Mouse (Mus musculus) liver, embryonic 13.5 days (tissue): ENCODE measurements around the gene Rtl1. TPM values are rescaled to one million over a fixed set of nuclear protein-coding genes. Genes with fewer than 3 reads are reported as not detected.

Experiments used
- ATAC-seq: fragments of 200-750 bp; cut with Nextera tagmentation; 2 replicates; pipeline ENCODE4 v1.8.0; 2017; ENCODE audit warnings: low read depth, mild to moderate bottlenecking, moderate number of reproducible peaks, moderate library complexity
- DNase-seq: peaks from one replicate; pipeline ENCODE4 v3.0.0; 2022
- H3K27ac ChIP-seq: fragments of 300-500 bp; sonication (generic); 2 replicates; pipeline ENCODE4 v1.5.1; 2015; ENCODE audit warnings: moderate library complexity, mild to moderate bottlenecking, inconsistent platforms
- H3K27me3 ChIP-seq: fragments of 300-500 bp; sonication (generic); 2 replicates; pipeline ENCODE4 v1.6.1; 2015; ENCODE audit warnings: mild to moderate bottlenecking, inconsistent platforms
- H3K36me3 ChIP-seq: fragments of 300-500 bp; sonication (generic); 2 replicates; pipeline ENCODE4 v1.6.1; 2015; ENCODE audit warnings: mild to moderate bottlenecking, inconsistent platforms
- H3K4me1 ChIP-seq: fragments of 300-500 bp; sonication (generic); replicated peaks from 2 replicates; pipeline ENCODE4 v1.6.1; 2015; ENCODE audit warnings: inconsistent platforms
- H3K4me2 ChIP-seq: fragments of 300-500 bp; sonication (generic); 2 replicates; pipeline ENCODE4 v1.6.1; 2015; ENCODE audit warnings: inconsistent platforms, mild to moderate bottlenecking, moderate library complexity
- H3K4me3 ChIP-seq: fragments of 300-500 bp; sonication (generic); replicated peaks from 2 replicates; pipeline ENCODE4 v1.5.1; 2015; ENCODE audit warnings: mild to moderate bottlenecking, inconsistent platforms
- H3K9ac ChIP-seq: fragments of 300-500 bp; sonication (generic); 2 replicates; pipeline ENCODE4 v1.6.1; 2015; ENCODE audit warnings: mild to moderate bottlenecking, inconsistent platforms
- H3K9me3 ChIP-seq: fragments of 300-500 bp; sonication (generic); replicated peaks from 2 replicates; pipeline ENCODE4 v1.6.1; 2016; ENCODE audit warnings: inconsistent platforms
- WGBS: fragments of 180-500 bp; shearing (Covaris S2); methylation state at CpG from one replicate; pipeline ENCODE4 v1.1.7; 2015; ENCODE audit not compliant: insufficient replicate concordance; 5-methylcytosine and 5-hydroxymethylcytosine counted together
- polyA plus RNA-seq: library from polyadenylated mRNA; unstranded; fragments of >200 nt; fragmentation: Nextera tagmentation; extraction: Ambion mirVana; gene quantifications from 2 replicates; pipeline ENCODE4 v1.2.1, GENCODE M21; 2015

Gene Rtl1
- polyA plus RNA-seq, 1 experiment from 2014 or later, result 0.74 TPM

DNA sequence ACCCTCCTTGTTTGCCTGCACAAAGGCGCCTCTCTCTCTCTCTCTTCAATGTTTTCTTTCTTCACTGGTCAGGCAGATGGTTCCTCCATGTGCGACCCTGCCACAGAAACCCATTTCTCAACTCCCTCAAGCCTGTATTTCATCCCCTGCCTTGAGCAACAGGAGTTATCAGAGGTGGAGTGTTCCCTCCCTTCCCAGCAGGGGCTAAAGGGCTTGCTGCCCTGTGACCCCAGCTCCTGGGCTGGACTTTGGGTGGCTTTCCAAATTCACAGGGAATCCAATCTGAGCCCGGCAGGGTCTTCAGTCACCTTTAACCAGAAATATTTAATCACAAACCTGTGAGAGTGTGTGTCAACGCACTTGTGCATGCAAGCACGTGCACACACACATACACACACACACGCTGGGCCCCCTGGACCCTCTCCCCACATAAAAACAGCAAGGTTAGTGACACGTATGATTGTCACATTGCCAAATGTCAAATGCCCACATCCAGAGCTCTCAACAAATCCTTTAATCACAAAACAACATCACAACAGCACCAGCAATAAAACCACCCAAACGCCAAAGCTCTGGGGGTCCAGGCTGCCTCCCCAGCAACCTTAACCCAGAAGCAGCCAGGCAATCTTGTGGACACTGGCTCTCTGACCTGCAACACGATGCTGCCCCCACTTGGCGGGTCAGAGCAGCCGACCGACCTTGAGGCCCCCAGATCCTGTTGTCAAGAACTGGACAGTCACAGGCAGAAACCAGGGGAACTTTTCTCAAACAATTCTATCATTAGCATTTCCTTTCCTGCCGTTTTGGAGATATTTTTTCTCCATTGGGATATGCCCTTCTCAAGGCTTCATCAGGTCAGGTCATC lies 8.7 kb upstream of the Rtl1 start:
- Histone ChIP-seq H3K4me2 (peak overlapping the region; percentile 12; the same call in 1 of the 2 replicates), H3K27ac (peak overlapping the region; percentile 64), H3K4me1 (no peaks in the 10 kb centered on the region; the same call in none of the 2 replicates), H3K4me3 (no peak overlapping the region), H3K9ac (no peak overlapping the region), H3K36me3 (peaks cover 19% of the 10 kb centered on the region), H3K9me3 (no peaks in the 10 kb centered on the region), H3K27me3 (peaks cover 22% of the 10 kb centered on the region)
- DNase-seq (no peak), ATAC-seq (peak; percentile 35; the same call in 1 of the 2 replicates)
- WGBS, result 33% methylated on average over 13 of the region's 13 CpGs

DNA sequence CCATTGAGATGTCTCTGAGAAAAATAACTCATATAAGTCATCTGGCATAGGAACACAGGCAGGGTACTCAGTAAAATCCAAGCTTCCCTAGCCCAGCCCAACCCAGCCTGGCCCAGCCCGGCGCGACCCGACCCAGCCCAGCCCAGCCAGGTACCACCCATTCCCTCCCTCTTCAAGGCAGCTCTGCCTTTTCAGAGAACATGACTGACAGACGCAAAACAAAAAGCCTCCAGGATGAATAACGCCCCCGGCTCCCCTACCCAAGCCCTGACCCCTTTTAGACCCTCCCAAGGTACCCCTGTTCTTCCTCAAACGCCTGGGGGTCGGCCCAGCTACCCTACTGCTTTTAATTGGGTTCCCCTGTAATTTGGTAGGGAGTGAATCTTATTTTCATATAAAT lies 7.8 kb upstream of the Rtl1 start:
- H3K9me3 ChIP-seq, result no peaks in the 10 kb centered on the region
- peak overlapping the region; percentile 64; the same call in 1 of the 2 replicates for H3K27ac ChIP-seq
- H3K4me1 ChIP-seq, result no peaks in the 10 kb centered on the region; the same call in none of the 2 replicates
- H3K4me2 ChIP-seq, result peak overlapping the region; percentile 12; the same call in 1 of the 2 replicates
- no peak overlapping the region for H3K9ac ChIP-seq
- 52% methylated on average over 9 of the region's 9 CpGs for WGBS
- no peak for DNase-seq
- no peak for ATAC-seq
- H3K4me3 ChIP-seq, result no peak overlapping the region
- peaks cover 21% of the 10 kb centered on the region for H3K36me3 ChIP-seq
- H3K27me3 ChIP-seq, result peaks cover 14% of the 10 kb centered on the region

DNA sequence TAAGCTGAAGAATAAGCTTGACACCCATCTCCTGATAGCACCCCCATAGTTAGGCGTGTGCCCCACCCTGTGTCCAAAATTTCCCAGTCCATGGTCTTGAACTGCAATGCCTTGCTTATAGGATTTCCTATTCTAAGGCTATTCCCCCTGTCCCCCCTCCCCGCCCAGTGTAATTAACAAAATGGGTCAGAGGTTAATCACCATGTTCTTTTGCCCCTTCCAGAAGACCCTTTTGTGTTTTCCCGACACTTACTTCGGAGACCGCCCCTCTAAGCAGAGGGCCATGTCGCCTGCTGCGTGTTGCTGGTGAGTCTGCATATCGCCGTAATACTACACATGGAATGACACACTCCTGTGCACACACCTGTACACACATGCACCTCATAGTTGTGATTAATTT lies 7.1 kb upstream of the Rtl1 start:
- peaks cover 27% of the 10 kb centered on the region for H3K36me3 ChIP-seq
- no peaks in the 10 kb centered on the region; the same call in none of the 2 replicates for H3K4me1 ChIP-seq
- no peaks in the 10 kb centered on the region for H3K9me3 ChIP-seq
- no peak overlapping the region for H3K4me2 ChIP-seq
- no peak overlapping the region for H3K4me3 ChIP-seq
- H3K27me3 ChIP-seq, result peaks cover 8% of the 10 kb centered on the region; the same call in 1 of the 2 replicates
- DNase-seq, result no peak
- H3K27ac ChIP-seq, result 0 out of 2 replicates have a peak overlapping the region, but pooled peaks have one; percentile 34
- no peak overlapping the region for H3K9ac ChIP-seq
- no peak for ATAC-seq
- 70% methylated on average over 9 of the region's 9 CpGs for WGBS

DNA sequence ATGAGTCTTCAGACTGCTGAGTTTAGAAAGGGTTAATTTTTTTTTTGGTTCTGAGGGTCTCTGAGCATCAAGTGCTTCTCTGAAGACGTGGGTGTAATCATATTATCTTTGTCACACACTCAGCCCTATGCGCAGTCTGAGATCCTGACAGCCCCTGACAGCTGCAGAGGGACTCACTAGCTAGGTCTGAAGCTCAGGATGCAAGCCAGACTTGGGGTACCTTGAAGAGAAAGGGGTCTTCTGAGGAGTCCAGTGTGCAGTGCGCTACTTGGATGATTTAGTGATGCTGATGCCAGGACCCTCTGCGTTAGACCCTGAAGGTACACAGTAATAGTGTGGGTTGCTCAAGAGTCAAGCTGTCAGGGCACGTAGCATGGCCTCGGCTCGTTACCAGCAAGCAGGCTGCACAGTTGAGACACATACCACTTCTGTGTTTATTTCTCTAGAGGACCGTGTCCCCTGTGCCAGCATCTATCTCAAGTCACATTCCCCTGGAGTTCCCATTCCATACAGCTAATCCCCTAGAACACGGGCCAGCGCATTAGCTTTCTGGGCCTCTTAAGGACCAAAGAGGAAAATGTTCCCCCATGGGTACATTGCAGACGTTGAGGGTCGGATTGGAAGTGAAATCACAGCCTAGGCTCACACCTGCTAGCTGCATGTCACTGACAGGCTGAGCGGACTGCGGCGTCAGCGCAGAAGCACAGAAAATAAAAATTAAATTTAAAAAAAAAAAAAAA lies 5.0 kb upstream of the Rtl1 start:
- WGBS, result 62% methylated on average over 16 of the region's 16 CpGs

DNA sequence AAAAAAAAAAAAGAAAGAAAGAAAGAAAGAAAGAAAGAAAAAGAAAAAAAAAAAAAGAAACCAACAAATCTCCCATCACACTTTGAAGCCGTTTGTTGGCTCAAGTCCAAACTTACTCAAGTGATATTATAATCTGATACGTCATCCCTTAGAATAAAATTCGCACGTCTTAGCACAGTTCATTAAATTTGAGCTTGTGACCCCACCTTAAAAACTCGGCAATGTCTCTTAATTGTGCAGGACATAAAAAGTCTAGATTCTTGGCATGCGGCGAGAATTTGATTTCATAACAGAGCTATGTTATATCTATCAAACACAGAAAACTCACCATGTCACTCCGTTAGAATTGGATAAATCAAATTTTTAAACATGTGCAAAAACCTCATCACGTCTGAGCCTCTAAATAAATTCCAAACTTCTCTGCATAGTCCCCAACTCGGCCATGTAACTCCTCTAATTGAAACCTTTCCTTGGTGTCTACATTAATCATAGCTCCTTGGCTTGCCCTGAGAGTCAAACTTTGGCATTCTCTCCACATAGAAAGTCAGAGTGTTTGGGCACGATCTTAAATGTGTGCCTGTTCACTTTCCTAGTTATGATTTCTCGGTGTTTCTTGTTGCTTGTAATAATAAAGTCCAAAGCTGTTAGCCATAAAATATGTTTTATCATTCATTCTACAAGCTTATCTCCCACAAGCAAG lies 1.4 kb downstream of the Rtl1 start:
- 66% methylated on average over 12 of the region's 12 CpGs for WGBS
- Histone ChIP-seq H3K4me1 (peaks cover 6% of the 10 kb centered on the region; the same call in 1 of the 2 replicates), H3K4me2 (no peak overlapping the region), H3K27me3 (no peaks in the 10 kb centered on the region), H3K9ac (no peak overlapping the region), H3K27ac (no peak overlapping the region), H3K4me3 (no peak overlapping the region), H3K9me3 (no peaks in the 10 kb centered on the region), H3K36me3 (peaks cover 24% of the 10 kb centered on the region)
- DNase-seq (no peak), ATAC-seq (no peak)

More for the DNA sequence above, 5.0 kb upstream of the Rtl1 start:
- no peak for ATAC-seq
- H3K27me3 ChIP-seq, result no peaks in the 10 kb centered on the region
- DNase-seq, result no peak
- peaks cover 26% of the 10 kb centered on the region for H3K36me3 ChIP-seq
- no peaks in the 10 kb centered on the region; the same call in none of the 2 replicates for H3K4me1 ChIP-seq
- no peaks in the 10 kb centered on the region for H3K9me3 ChIP-seq
- H3K4me2 ChIP-seq, result no peak overlapping the region
- H3K4me3 ChIP-seq, result no peak overlapping the region
- no peak overlapping the region for H3K27ac ChIP-seq
- no peak overlapping the region for H3K9ac ChIP-seq

DNA sequence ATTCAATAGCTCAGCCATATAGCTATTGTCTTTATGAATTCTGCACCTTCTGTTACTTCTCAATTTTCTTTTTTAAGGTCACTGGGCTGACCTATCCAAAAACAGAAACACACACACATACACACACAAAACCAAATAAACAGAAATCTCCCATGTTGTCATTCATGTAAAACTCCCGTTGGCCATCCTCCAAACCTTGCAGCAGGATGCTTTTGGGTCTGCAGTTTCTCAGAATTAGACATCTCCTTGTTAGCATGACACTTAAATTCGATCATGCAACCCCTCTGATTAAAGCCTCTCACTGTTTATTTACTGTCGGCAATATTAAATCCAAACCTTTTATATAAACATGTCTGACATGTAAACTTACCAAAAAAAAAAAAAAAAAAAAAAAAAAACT lies 3.4 kb downstream of the Rtl1 start:
- Histone ChIP-seq H3K27ac (no peak overlapping the region), H3K4me1 (0 out of 2 replicates have a peak, but pooled peaks cover 6% of the 10 kb centered on the region), H3K9me3 (no peaks in the 10 kb centered on the region; the same call in 1 of the 2 replicates), H3K36me3 (peaks cover 34% of the 10 kb centered on the region), H3K27me3 (no peaks in the 10 kb centered on the region), H3K4me3 (no peak overlapping the region), H3K4me2 (no peak overlapping the region), H3K9ac (no peak overlapping the region)
- no peak for ATAC-seq
- no peak for DNase-seq
- 53% methylated on average over 3 of the region's 3 CpGs for WGBS

DNA sequence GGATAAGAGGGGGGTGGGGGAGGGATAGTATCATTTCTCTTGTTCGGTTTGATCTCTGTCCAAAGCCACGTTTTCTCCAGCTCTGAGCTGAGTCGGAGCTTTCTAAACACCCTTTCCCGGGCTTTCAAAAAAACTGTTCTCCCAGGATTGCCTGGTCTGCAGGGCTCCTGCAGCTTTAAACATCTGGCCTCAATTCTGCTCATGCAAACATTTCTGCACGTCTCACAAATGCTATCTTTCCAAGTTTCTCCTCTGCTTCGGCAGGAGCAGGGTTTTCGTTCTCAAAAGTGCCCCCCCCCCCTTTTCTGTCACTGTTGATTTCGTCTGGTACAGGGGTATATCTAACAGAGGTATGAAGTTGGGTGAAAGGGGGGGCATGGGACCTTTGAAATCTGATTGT lies 3.9 kb downstream of the Rtl1 start:
- Histone ChIP-seq H3K36me3 (peaks cover 34% of the 10 kb centered on the region), H3K4me3 (no peak overlapping the region), H3K4me2 (no peak overlapping the region), H3K27ac (no peak overlapping the region; the same call in 1 of the 2 replicates), H3K4me1 (0 out of 2 replicates have a peak, but pooled peaks cover 6% of the 10 kb centered on the region), H3K27me3 (no peaks in the 10 kb centered on the region), H3K9me3 (no peaks in the 10 kb centered on the region; the same call in 1 of the 2 replicates), H3K9ac (no peak overlapping the region)
- no peak for ATAC-seq
- no peak for DNase-seq
- 59% methylated on average over 8 of the region's 8 CpGs for WGBS

DNA sequence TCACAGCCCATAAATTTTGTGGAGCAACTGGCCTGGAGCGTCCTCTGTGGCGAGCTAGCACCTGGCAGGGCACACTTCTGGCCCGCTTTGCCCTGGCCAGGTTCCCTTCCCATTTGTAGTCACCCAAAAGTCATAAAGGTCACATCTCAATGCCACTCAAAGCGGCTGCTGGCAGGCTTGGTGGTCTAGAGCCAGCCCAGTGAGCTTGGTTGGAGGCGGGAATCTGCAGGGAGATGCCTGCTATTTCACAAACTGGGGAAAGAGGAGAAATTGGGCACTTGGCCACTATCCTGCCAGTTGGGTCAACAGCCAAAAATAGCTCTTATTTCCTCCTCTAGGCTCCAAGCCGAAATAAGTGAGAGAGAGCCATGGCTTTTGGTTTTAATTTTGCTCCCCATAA lies 4.4 kb downstream of the Rtl1 start:
- Histone ChIP-seq H3K36me3 (peaks cover 33% of the 10 kb centered on the region), H3K9ac (no peak overlapping the region), H3K27ac (peak overlapping the region; percentile 39), H3K9me3 (no peaks in the 10 kb centered on the region; the same call in 1 of the 2 replicates), H3K4me2 (no peak overlapping the region), H3K4me3 (no peak overlapping the region), H3K4me1 (0 out of 2 replicates have a peak, but pooled peaks cover 6% of the 10 kb centered on the region), H3K27me3 (no peaks in the 10 kb centered on the region)
- WGBS, result 61% methylated on average over 6 of the region's 6 CpGs
- ATAC-seq (no peak), DNase-seq (no peak)

DNA sequence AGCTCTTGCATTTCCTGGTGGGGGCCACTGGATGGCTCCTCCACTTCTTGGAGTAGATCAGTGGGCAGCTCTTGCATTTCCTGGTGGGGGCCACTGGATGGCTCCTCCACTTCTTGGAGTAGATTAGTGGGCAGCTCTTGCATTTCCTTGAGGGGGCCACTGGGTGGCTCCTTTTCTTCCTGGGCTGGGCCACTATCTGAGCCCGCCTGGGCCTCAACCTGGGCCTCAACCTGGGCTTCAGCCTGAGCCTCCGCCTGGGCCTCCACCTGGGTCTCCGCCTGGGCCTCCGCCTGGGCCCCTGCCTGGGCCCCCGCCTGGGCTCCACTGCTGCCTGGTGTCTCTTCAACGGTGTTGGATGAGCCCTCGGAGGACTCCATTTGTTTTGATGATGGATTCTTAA lies 5.2 kb downstream of the Rtl1 start:
- Histone ChIP-seq H3K4me1 (0 out of 2 replicates have a peak, but pooled peaks cover 6% of the 10 kb centered on the region), H3K9ac (no peak overlapping the region), H3K9me3 (no peaks in the 10 kb centered on the region; the same call in 1 of the 2 replicates), H3K27me3 (no peaks in the 10 kb centered on the region), H3K27ac (no peak overlapping the region), H3K36me3 (peaks cover 36% of the 10 kb centered on the region), H3K4me2 (no peak overlapping the region), H3K4me3 (no peak overlapping the region)
- DNase-seq, result no peak
- peak; percentile 45; the same call in 1 of the 2 replicates for ATAC-seq
- WGBS, result 77% methylated on average over 7 of the region's 7 CpGs

DNA sequence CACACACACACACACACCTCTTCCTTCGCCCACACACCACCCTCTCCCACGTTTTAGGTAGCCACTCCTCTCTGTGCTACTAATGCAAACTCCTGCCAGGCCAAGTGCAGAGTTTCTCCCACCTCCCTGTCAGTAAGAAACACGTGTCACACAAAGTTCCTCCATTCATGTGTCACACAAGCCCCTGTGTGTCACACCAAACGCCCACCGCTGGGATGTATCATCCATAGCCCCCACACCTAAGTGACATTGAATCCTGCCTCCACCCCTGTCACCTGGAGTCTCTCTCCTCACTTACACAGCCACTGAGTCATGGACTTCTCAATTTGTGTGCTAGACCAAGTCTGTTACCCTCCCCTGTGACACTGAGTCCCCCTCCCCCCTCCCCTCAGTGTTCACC lies 17.9 kb downstream of the Rtl1 start:
- Histone ChIP-seq H3K27me3 (no peaks in the 10 kb centered on the region), H3K9ac (no peak overlapping the region), H3K27ac (no peak overlapping the region), H3K4me2 (no peak overlapping the region), H3K4me1 (no peaks in the 10 kb centered on the region; the same call in 1 of the 2 replicates), H3K9me3 (no peaks in the 10 kb centered on the region), H3K4me3 (no peak overlapping the region), H3K36me3 (peaks cover 7% of the 10 kb centered on the region; the same call in 1 of the 2 replicates)
- ATAC-seq (no peak), DNase-seq (no peak)
- 56% methylated on average over 5 of the region's 5 CpGs for WGBS
